Mouse (Mus musculus): ENCODE results near the gene Myo16. TPM values are rescaled to one million over a fixed set of nuclear protein-coding genes. Genes with fewer than 3 reads are reported as not detected.

Myo16 gene
- polyA plus RNA-seq, 1 experiment from 2014 or later, result not detected

Other genes starting within 250 kb of the Myo16 start
- 1.1 and 1.3 TPM in 2 replicates for gene Lig4, start 176.2 kb upstream of the Myo16 start, polyA plus RNA-seq (2015; fragmentation: Nextera tagmentation; extraction: Ambion mirVana)
- 4.9 and 5.2 TPM in 2 replicates for gene Abhd13, start 176.2 kb upstream of the Myo16 start, polyA plus RNA-seq (2015; fragmentation: Nextera tagmentation; extraction: Ambion mirVana)
- 0.07 and 0.08 TPM in 2 replicates for gene Tnfsf13b, start 147.4 kb upstream of the Myo16 start, polyA plus RNA-seq (2015; fragmentation: Nextera tagmentation; extraction: Ambion mirVana)